Mouse (Mus musculus) liver, postnatal 0 days (tissue): ENCODE data around the gene 1810043G02Rik. TPM values are rescaled to one million over a fixed set of nuclear protein-coding genes. Genes with fewer than 3 reads are reported as not detected.

Experiments
- ATAC-seq: fragments of 200-750 bp; cut with Nextera tagmentation; 2 replicates; pipeline ENCODE4 v1.8.0; 2017; ENCODE audit warnings: mild to moderate bottlenecking, moderate library complexity
- DNase-seq: peaks from one replicate; pipeline ENCODE4 v3.0.0-alpha.2; 2016
- H3K27ac ChIP-seq: fragments of 300-500 bp; sonication (generic); 2 replicates; pipeline ENCODE4 v1.5.1; 2014; ENCODE audit warnings: antibody characterized with exemption, moderate library complexity, mild to moderate bottlenecking, low read depth
- H3K27me3 ChIP-seq: fragments of 300-500 bp; sonication (generic); 2 replicates; pipeline ENCODE4 v1.6.1; 2014; ENCODE audit warnings: low read length, control low read depth, mixed read lengths; ENCODE audit not compliant: insufficient read depth
- H3K36me3 ChIP-seq: fragments of 300-500 bp; sonication (generic); replicated peaks from 2 replicates; pipeline ENCODE4 v1.6.1; 2014; ENCODE audit warnings: mild to moderate bottlenecking, control low read depth, low read length, moderate library complexity, mixed read lengths; ENCODE audit not compliant: insufficient read depth
- H3K4me1 ChIP-seq: fragments of 300-500 bp; sonication (generic); 2 replicates; pipeline ENCODE4 v1.6.1; 2014; ENCODE audit warnings: antibody characterized with exemption, mild to moderate bottlenecking, control low read depth; ENCODE audit not compliant: insufficient read depth
- H3K4me2 ChIP-seq: fragments of 300-500 bp; sonication (generic); 2 replicates; pipeline ENCODE4 v1.6.1; 2014; ENCODE audit warnings: low read depth, mild to moderate bottlenecking, low read length, moderate library complexity, mixed read lengths
- H3K4me3 ChIP-seq: fragments of 300-500 bp; sonication (generic); 2 replicates; pipeline ENCODE4 v1.5.1; 2014; ENCODE audit warnings: low read depth, low read length
- H3K9ac ChIP-seq: fragments of 300-500 bp; sonication (generic); replicated peaks from 2 replicates; pipeline ENCODE4 v1.6.1; 2014; ENCODE audit warnings: mild to moderate bottlenecking, moderate library complexity
- H3K9me3 ChIP-seq: fragments of 300-500 bp; sonication (generic); 2 replicates; pipeline ENCODE4 v1.6.1; 2016; ENCODE audit warnings: mild to moderate bottlenecking, control low read depth, low read length, mixed read lengths
- CTCF ChIP-seq: sonication (generic); IDR thresholded peaks from 2 replicates; pipeline ENCODE4 v1.5.1; 2016; ENCODE audit warnings: antibody characterized with exemption, low read depth
- EP300 ChIP-seq: IDR thresholded peaks from 2 replicates; pipeline ENCODE4 v1.6.1; 2016; ENCODE audit warnings: antibody characterized with exemption, low read depth, mild to moderate bottlenecking
- WGBS: fragments of 180-500 bp; shearing (Covaris S2); extraction: QIAGEN DNeasy Blood & Tissue Kit; methylation state at CpG from one replicate; pipeline ENCODE4 v1.1.7; 2014; ENCODE audit not compliant: insufficient replicate concordance; 5-methylcytosine and 5-hydroxymethylcytosine counted together
- polyA plus RNA-seq: library from polyadenylated mRNA; unstranded; fragments of >200 nt; fragmentation: Nextera tagmentation; extraction: Ambion mirVana; gene quantifications from 2 replicates; pipeline ENCODE4 v1.2.1, GENCODE M21; 2015

Gene 1810043G02Rik
- polyA plus RNA-seq, 1 experiment from 2014 or later = 4.0 TPM

- WGBS = 85% methylated on average over 11 of the region's 11 CpGs
- Histone ChIP-seq H3K4me1 (peaks cover 19% of the 10 kb centered on the region), H3K27ac (no peak overlapping the region), H3K4me2 (no peak overlapping the region), H3K9ac (no peak overlapping the region), H3K27me3 (no peaks in the 10 kb centered on the region), H3K36me3 (peaks cover 63% of the 10 kb centered on the region), H3K4me3 (no peak overlapping the region), H3K9me3 (no peaks in the 10 kb centered on the region)
- TF ChIP-seq CTCF (no peak), EP300 (no peak)
- DNase-seq (no peak), ATAC-seq (no peak)
Observed at GRCm38 (mm10) chr10:78001796-78002195, 23.5 kb downstream of the 1810043G02Rik start.

- Histone ChIP-seq H3K4me1 (peaks cover 24% of the 10 kb centered on the region), H3K9me3 (no peaks in the 10 kb centered on the region), H3K4me3 (no peak overlapping the region), H3K27ac (no peak overlapping the region), H3K9ac (no peak overlapping the region), H3K36me3 (peaks cover 58% of the 10 kb centered on the region), H3K27me3 (no peaks in the 10 kb centered on the region), H3K4me2 (no peak overlapping the region)
- WGBS = 77% methylated on average over 2 of the region's 2 CpGs
- TF ChIP-seq CTCF = no peak
- TF ChIP-seq EP300 = no peak
- ATAC-seq (no peak), DNase-seq (no peak)
Observed at GRCm38 (mm10) chr10:78002316-78002715, 24.0 kb downstream of the 1810043G02Rik start.

DNA sequence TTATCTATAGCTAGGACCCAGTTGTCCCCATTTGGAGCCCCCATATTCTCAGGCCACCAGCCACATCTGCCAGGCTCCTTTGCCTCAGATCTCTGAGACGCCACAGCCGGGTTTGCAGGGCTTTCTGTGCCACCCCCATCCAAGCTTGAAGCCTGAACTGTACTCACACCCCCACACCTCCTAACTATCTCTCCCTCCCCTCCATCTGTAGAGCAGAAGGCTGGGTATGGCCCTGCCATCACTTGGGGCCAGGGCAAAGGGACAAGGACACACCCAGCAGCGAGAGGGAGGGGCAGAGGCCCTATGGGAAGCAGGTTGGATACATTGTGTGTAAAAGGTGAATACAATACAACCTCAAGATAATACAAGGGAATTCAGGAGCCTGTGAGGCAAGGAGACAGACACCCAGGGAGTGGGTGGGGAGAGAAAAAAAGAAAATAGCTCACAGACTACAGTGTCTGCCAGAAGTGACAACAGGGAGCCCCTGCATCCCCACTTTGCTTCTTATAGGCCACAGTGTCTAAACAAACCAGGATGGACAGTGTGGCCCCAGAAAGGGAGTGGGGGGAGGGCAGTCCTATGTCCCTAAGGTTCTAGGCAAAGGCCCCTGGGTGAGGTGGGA lies 26.3 kb downstream of the 1810043G02Rik start:
- Histone ChIP-seq H3K4me1 (peaks cover 42% of the 10 kb centered on the region), H3K27me3 (no peaks in the 10 kb centered on the region), H3K9me3 (no peaks in the 10 kb centered on the region), H3K4me2 (peak overlapping the region; percentile 40), H3K36me3 (peaks cover 37% of the 10 kb centered on the region), H3K4me3 (no peak overlapping the region), H3K9ac (no peak overlapping the region; the same call in 1 of the 2 replicates), H3K27ac (0 out of 2 replicates have a peak overlapping the region, but pooled peaks have one; percentile 24)
- ATAC-seq (no peak), DNase-seq (no peak)
- TF ChIP-seq EP300 (no peak), CTCF (no peak)
- WGBS = 61% methylated on average over 3 of the region's 3 CpGs

GRCm38 (mm10) chr10:78005791-78006438 lies 27.6 kb downstream of the 1810043G02Rik start:
- Histone ChIP-seq H3K36me3 (peaks cover 24% of the 10 kb centered on the region), H3K9me3 (no peaks in the 10 kb centered on the region), H3K4me3 (no peak overlapping the region), H3K27ac (no peak overlapping the region), H3K27me3 (no peaks in the 10 kb centered on the region), H3K4me2 (peak overlapping the region; percentile 10; the same call in 1 of the 2 replicates), H3K9ac (peak overlapping the region; percentile 32), H3K4me1 (peaks cover 46% of the 10 kb centered on the region)
- WGBS = 82% methylated on average over 4 of the region's 4 CpGs
- no peak for TF ChIP-seq CTCF
- TF ChIP-seq EP300 = no peak
- DNase-seq (no peak), ATAC-seq (no peak)

- ATAC-seq (no peak), DNase-seq (no peak)
- 9% methylated on average over 7 of the region's 7 CpGs for WGBS
- Histone ChIP-seq H3K9me3 (no peaks in the 10 kb centered on the region), H3K9ac (peak overlapping the region; percentile 70; the same call in 1 of the 2 replicates), H3K27me3 (no peaks in the 10 kb centered on the region), H3K27ac (peak overlapping the region; percentile 62; the same call in 1 of the 2 replicates), H3K36me3 (peaks cover 12% of the 10 kb centered on the region; the same call in 1 of the 2 replicates), H3K4me3 (peak overlapping the region; percentile 80; the same call in 1 of the 2 replicates), H3K4me2 (peak overlapping the region; percentile 87), H3K4me1 (peaks cover 46% of the 10 kb centered on the region)
- no peak for TF ChIP-seq CTCF
- no peak for TF ChIP-seq EP300
Observed at GRCm38 (mm10) chr10:78007203-78007602, 28.9 kb downstream of the 1810043G02Rik start.

DNA sequence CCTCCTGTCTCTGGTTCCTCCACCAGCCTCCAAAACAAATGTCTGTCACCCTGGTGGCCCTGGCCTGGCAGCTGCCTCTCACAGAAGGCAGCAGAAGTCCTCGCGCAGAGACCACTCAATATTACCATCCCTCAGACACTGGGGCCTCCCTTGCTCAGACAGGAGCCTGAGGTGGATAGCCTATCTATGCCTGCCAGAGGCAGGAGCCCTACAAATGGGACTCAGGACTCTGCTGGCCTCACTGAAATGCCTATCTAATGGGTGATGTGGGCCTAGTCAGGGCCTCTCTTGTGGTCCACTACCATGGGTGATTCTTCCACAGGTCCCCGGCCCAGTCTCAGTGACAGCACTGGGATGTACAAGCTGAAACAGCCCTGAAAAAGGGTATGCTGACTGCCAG lies 29.8 kb downstream of the 1810043G02Rik start:
- H3K27ac ChIP-seq = peak overlapping the region; percentile 62
- TF ChIP-seq CTCF (no peak), EP300 (no peak)
- WGBS = 48% methylated on average over 3 of the region's 3 CpGs
- no peaks in the 10 kb centered on the region for H3K9me3 ChIP-seq
- peak overlapping the region; percentile 87 for H3K4me2 ChIP-seq
- peaks cover 7% of the 10 kb centered on the region; the same call in 1 of the 2 replicates for H3K36me3 ChIP-seq
- H3K4me3 ChIP-seq = peak overlapping the region; percentile 80
- peak overlapping the region; percentile 70 for H3K9ac ChIP-seq
- ATAC-seq (no peak), DNase-seq (no peak)
- no peaks in the 10 kb centered on the region for H3K27me3 ChIP-seq
- H3K4me1 ChIP-seq = peaks cover 46% of the 10 kb centered on the region
